Mouse (Mus musculus) midbrain, postnatal 0 days (tissue): ENCODE results near the gene Uspl1. TPM values are rescaled to one million over a fixed set of nuclear protein-coding genes. Genes with fewer than 3 reads are reported as not detected.
A peak's percentile ranks its signal among the peaks of the same experiment; 100 is the strongest.

Experiments used
- ATAC-seq: fragments of 200-750 bp; cut with Nextera tagmentation; 2 replicates; pipeline ENCODE4 v1.8.0; 2017; ENCODE audit warnings: moderate number of reproducible peaks, mild to moderate bottlenecking, moderate TSS enrichment, moderate library complexity; ENCODE audit not compliant: low FRiP score
- DNase-seq: peaks from one replicate; pipeline ENCODE4 v3.0.0-alpha.2; 2015; ENCODE audit warnings: low spot score
- H3K27ac ChIP-seq: fragments of 300-500 bp; sonication (generic); 2 replicates; pipeline ENCODE4 v1.5.1; 2014; ENCODE audit warnings: low read depth, mild to moderate bottlenecking, low read length, mixed read lengths
- H3K27me3 ChIP-seq: fragments of 300-500 bp; sonication (generic); 2 replicates; pipeline ENCODE4 v1.6.1; 2014; ENCODE audit warnings: low read length, control low read depth, mixed read lengths; ENCODE audit not compliant: insufficient read depth
- H3K36me3 ChIP-seq: fragments of 300-500 bp; sonication (generic); 2 replicates; pipeline ENCODE4 v1.6.1; 2014; ENCODE audit warnings: low read length, control low read depth, mixed read lengths; ENCODE audit not compliant: insufficient read depth
- H3K4me1 ChIP-seq: fragments of 300-500 bp; sonication (generic); 2 replicates; pipeline ENCODE4 v1.6.1; 2014; ENCODE audit warnings: mild to moderate bottlenecking, control low read depth, antibody characterized with exemption, low read length, mixed read lengths; ENCODE audit not compliant: insufficient read depth
- H3K4me2 ChIP-seq: fragments of 300-500 bp; sonication (generic); 2 replicates; pipeline ENCODE4 v1.6.1; 2014; ENCODE audit warnings: low read depth, mild to moderate bottlenecking, low read length, mixed read lengths; ENCODE audit not compliant: poor library complexity, severe bottlenecking
- H3K4me3 ChIP-seq: fragments of 300-500 bp; sonication (generic); 2 replicates; pipeline ENCODE4 v1.5.1; 2014; ENCODE audit warnings: low read depth, mild to moderate bottlenecking, low read length, moderate library complexity
- H3K9ac ChIP-seq: fragments of 300-500 bp; sonication (generic); replicated peaks from 2 replicates; pipeline ENCODE4 v1.6.1; 2014; ENCODE audit warnings: mild to moderate bottlenecking, low read length, moderate library complexity, mixed read lengths; ENCODE audit not compliant: poor library complexity, severe bottlenecking
- H3K9me3 ChIP-seq: fragments of 300-500 bp; sonication (generic); 2 replicates; pipeline ENCODE4 v1.6.1; 2016; ENCODE audit warnings: low read length, control low read depth
- CTCF ChIP-seq: IDR thresholded peaks from 2 replicates; pipeline ENCODE4 v1.5.1; 2016; ENCODE audit warnings: antibody characterized with exemption, mild to moderate bottlenecking
- WGBS: fragments of 180-500 bp; shearing (Covaris S2); extraction: QIAGEN DNeasy Blood & Tissue Kit; methylation state at CpG from one replicate; pipeline ENCODE4 v1.1.7; 2014; 5-methylcytosine and 5-hydroxymethylcytosine counted together
- polyA plus RNA-seq: library from polyadenylated mRNA; unstranded; fragments of >200 nt; fragmentation: Nextera tagmentation; extraction: Ambion mirVana; gene quantifications from 2 replicates; pipeline ENCODE4 v1.2.1, GENCODE M21; 2015
- total RNA-seq: library from RNA; depleted of rRNA; stranded (reverse); fragments of >200 nt; gene quantifications from 2 replicates; pipeline ENCODE4 v1.2.3, GENCODE M21; 2014

Uspl1 gene
- total and polyA plus RNA-seq, 2 experiments from 2014 or later = 47.0 to 48.1 TPM

DNA sequence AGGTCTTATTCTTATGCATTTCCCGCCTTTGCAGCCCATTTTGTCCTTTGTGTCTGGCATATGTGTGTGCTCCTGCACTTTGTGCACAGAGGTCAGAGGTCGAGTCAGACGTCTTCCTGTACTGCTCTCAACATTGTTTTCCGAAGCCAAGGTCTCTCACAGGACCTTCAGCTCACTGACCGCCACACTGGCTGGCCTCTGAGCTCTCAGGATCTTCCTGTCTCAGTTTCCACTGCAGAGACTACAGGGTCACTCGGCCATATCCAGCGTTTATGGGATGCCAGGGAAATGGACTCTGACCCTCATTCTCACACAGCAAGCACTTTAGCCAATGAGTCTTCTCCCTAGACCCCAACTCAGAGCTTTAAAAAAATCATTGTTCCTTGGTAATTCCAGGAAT is 19.3 kb upstream of the Uspl1 start:
- no peak for ATAC-seq
- H3K4me2 ChIP-seq = no peak overlapping the region
- no peaks in the 10 kb centered on the region for H3K36me3 ChIP-seq
- DNase-seq = no peak
- no peak overlapping the region for H3K27ac ChIP-seq
- H3K9me3 ChIP-seq = no peaks in the 10 kb centered on the region
- H3K9ac ChIP-seq = no peak overlapping the region
- no peak overlapping the region for H3K4me3 ChIP-seq
- TF ChIP-seq CTCF = no peak
- no peaks in the 10 kb centered on the region for H3K4me1 ChIP-seq
- H3K27me3 ChIP-seq = no peaks in the 10 kb centered on the region
- 62% methylated on average over 7 of the region's 7 CpGs for WGBS

DNA sequence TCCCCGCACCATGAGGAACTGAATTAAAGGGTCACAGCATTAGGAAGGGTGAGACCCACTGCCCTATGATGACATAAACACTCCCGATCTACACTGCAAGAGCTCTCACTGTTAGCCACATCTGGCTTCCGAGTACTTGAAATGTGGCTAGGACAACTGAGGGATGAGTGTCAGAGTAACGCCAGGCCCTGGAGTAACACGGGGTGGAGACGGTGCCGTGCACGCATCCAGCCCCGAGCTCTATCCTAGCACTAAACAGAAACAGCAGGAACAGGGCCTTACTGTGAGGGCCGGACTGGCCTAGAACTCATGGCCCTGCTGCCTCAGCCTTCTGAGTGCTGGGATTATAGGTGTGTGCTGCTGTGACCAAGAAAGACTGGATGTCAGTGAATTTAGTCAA is 18.1 kb upstream of the Uspl1 start:
- Histone ChIP-seq H3K4me1 (no peaks in the 10 kb centered on the region), H3K9me3 (no peaks in the 10 kb centered on the region), H3K27ac (no peak overlapping the region), H3K9ac (no peak overlapping the region), H3K4me2 (no peak overlapping the region), H3K27me3 (no peaks in the 10 kb centered on the region), H3K36me3 (no peaks in the 10 kb centered on the region), H3K4me3 (no peak overlapping the region)
- no peak for DNase-seq
- ATAC-seq = no peak
- no peak for TF ChIP-seq CTCF
- 95% methylated on average over 10 of the region's 10 CpGs for WGBS

DNA sequence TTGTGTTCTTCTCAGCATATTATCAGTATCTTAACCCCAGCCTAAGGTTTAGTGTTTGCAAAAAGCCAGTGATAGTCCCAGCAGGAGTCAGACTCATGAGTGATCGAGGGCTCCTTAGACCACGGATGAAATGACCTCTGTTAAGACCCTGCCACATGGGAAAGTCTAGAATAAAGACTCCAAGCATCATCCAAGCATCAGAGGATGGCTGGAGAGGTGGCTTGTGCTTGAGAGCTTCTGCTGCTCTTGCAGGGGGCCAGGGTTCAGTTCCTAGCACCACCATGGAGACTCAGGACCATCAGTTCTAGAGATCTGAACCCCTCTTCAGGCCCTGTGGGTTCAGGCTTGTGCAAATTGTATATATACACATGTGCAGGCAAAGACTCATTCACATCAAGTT is 16.1 kb upstream of the Uspl1 start:
- WGBS = 79% methylated on average over 2 of the region's 2 CpGs
- no peak overlapping the region for H3K4me3 ChIP-seq
- no peak overlapping the region for H3K27ac ChIP-seq
- TF ChIP-seq CTCF = no peak
- no peak overlapping the region for H3K4me2 ChIP-seq
- H3K9ac ChIP-seq = no peak overlapping the region
- no peak for DNase-seq
- H3K9me3 ChIP-seq = no peaks in the 10 kb centered on the region
- no peak for ATAC-seq
- H3K36me3 ChIP-seq = no peaks in the 10 kb centered on the region
- no peaks in the 10 kb centered on the region for H3K27me3 ChIP-seq
- no peaks in the 10 kb centered on the region for H3K4me1 ChIP-seq

DNA sequence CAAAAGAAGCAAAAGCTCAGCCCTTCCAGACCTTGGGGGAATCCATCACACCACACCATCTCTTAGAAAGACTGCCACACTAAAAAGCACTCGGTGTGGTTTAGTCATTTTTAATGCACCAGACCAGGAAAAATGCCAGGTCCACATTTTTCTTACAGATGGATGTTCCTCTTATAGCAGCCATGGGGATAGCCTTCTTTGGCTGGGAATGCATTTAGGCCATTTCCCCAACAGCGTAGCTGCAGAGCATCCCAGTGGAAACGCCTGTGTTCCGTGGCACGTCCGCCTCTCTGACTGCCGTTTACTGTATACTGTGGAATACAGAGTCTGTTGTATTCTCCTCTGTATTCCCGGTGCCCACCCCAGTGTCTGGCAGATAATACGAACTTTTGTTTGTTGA is 15.3 kb upstream of the Uspl1 start:
- Histone ChIP-seq H3K27ac (no peak overlapping the region), H3K27me3 (no peaks in the 10 kb centered on the region), H3K4me2 (no peak overlapping the region), H3K9ac (no peak overlapping the region), H3K9me3 (no peaks in the 10 kb centered on the region), H3K4me3 (no peak overlapping the region), H3K4me1 (no peaks in the 10 kb centered on the region), H3K36me3 (no peaks in the 10 kb centered on the region)
- 82% methylated on average over 9 of the region's 9 CpGs for WGBS
- ATAC-seq (no peak), DNase-seq (peak; percentile 27)
- TF ChIP-seq CTCF = no peak

DNA sequence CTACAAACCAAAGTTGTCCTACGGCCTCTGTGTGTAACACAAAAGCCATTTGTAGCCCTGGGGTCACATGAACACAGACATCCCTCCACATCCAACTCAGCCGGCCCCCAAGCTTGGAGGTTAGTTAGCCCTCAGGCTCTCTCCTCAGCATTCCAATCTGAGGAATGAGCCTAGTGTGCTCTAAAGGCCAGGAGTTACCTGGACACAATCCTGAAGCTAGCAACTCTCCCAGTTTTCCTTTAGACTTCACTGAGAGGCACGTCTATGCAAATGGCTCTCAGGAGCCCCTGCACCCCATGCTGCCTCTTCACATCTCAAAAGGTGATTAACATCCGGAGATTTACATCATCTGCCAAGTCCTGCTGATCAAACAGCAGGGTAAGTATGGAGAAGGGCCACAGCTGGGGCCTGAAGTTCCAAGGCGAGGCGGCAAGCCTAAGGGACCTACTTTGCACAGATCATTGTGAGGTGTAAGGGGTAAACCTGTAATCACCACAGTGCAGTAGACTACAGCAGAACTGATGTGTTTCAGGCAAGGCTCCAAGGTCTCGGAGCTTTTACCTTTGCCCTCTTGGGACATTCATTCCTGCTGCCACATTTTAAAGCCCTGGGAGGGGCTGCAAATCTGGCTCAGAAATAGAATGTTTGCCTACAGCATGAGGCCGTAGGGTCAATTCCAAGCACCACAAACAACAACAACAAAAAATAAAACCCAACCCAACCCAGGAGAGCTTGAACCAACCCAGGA is 13.1 kb upstream of the Uspl1 start:
- Histone ChIP-seq H3K36me3 (no peaks in the 10 kb centered on the region), H3K9ac (no peak overlapping the region), H3K27ac (no peak overlapping the region), H3K9me3 (no peaks in the 10 kb centered on the region), H3K4me3 (no peak overlapping the region), H3K4me2 (no peak overlapping the region), H3K4me1 (no peaks in the 10 kb centered on the region), H3K27me3 (no peaks in the 10 kb centered on the region)
- ATAC-seq (no peak), DNase-seq (no peak)
- WGBS = 58% methylated on average over 8 of the region's 8 CpGs
- no peak for TF ChIP-seq CTCF

DNA sequence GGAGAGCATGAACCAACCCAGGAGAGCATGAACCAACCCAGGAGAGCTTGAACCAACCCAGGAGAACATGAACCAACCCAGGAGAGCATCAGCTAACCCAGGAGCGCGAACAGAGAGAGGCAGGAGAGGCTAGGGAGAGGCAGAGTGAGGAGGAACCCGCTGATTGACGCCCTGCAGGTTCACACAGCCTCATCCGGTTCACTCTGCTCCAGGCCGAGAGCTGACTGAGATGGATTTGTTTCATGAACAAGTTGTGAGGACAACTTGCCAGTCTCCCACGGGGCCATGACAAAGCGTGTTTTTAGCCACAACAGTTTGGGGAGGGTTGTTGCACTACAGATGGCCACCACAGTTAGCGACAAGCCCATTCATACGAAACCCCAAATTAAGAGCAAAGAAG is 11.9 kb upstream of the Uspl1 start:
- Histone ChIP-seq H3K4me3 (no peak overlapping the region), H3K4me2 (no peak overlapping the region), H3K4me1 (no peaks in the 10 kb centered on the region), H3K9ac (no peak overlapping the region), H3K9me3 (no peaks in the 10 kb centered on the region), H3K27me3 (no peaks in the 10 kb centered on the region), H3K27ac (no peak overlapping the region), H3K36me3 (no peaks in the 10 kb centered on the region)
- WGBS = 82% methylated on average over 10 of the region's 10 CpGs
- DNase-seq (no peak), ATAC-seq (no peak)
- TF ChIP-seq CTCF = no peak
